Mouse (Mus musculus) limb, embryonic 15.5 days (tissue): ENCODE measurements around the gene Nebl. TPM values are rescaled to one million over a fixed set of nuclear protein-coding genes. Genes with fewer than 3 reads are reported as not detected.

ENCODE experiments used
- ATAC-seq: fragments of 200-750 bp; cut with Nextera tagmentation; 2 replicates; pipeline ENCODE4 v1.8.0; 2017; ENCODE audit warnings: low read depth, moderate TSS enrichment; ENCODE audit not compliant: insufficient number of reproducible peaks, low FRiP score, low TSS enrichment
- H3K27ac ChIP-seq: fragments of 300-500 bp; sonication (generic); 2 replicates; pipeline ENCODE4 v1.5.1; 2015; ENCODE audit warnings: moderate library complexity, mild to moderate bottlenecking, inconsistent platforms
- H3K27me3 ChIP-seq: fragments of 300-500 bp; sonication (generic); 2 replicates; pipeline ENCODE4 v1.6.1; 2015; ENCODE audit warnings: inconsistent platforms
- H3K36me3 ChIP-seq: fragments of 300-500 bp; sonication (generic); 2 replicates; pipeline ENCODE4 v1.6.1; 2015; ENCODE audit warnings: inconsistent platforms
- H3K4me1 ChIP-seq: fragments of 300-500 bp; sonication (generic); 2 replicates; pipeline ENCODE4 v1.6.1; 2015; ENCODE audit warnings: inconsistent platforms
- H3K4me2 ChIP-seq: fragments of 300-500 bp; sonication (generic); 2 replicates; pipeline ENCODE4 v1.6.1; 2015; ENCODE audit warnings: mild to moderate bottlenecking, inconsistent platforms
- H3K4me3 ChIP-seq: fragments of 300-500 bp; sonication (generic); 2 replicates; pipeline ENCODE4 v1.5.1; 2015; ENCODE audit warnings: mild to moderate bottlenecking, inconsistent platforms
- H3K9ac ChIP-seq: fragments of 300-500 bp; sonication (generic); 2 replicates; pipeline ENCODE4 v1.6.1; 2015; ENCODE audit warnings: inconsistent platforms
- H3K9me3 ChIP-seq: fragments of 300-500 bp; sonication (generic); 2 replicates; pipeline ENCODE4 v1.6.1; 2016; ENCODE audit warnings: inconsistent platforms
- WGBS: fragments of 180-500 bp; shearing (Covaris S2); methylation state at CpG from one replicate; pipeline ENCODE4 v1.1.7; 2015; 5-methylcytosine and 5-hydroxymethylcytosine counted together
- polyA plus RNA-seq: library from polyadenylated mRNA; unstranded; fragments of >200 nt; fragmentation: Nextera tagmentation; extraction: Ambion mirVana; gene quantifications from 2 replicates; pipeline ENCODE4 v1.2.1, GENCODE M21; 2015

Gene Nebl
- polyA plus RNA-seq, 1 experiment from 2014 or later = 30.4 TPM

DNA sequence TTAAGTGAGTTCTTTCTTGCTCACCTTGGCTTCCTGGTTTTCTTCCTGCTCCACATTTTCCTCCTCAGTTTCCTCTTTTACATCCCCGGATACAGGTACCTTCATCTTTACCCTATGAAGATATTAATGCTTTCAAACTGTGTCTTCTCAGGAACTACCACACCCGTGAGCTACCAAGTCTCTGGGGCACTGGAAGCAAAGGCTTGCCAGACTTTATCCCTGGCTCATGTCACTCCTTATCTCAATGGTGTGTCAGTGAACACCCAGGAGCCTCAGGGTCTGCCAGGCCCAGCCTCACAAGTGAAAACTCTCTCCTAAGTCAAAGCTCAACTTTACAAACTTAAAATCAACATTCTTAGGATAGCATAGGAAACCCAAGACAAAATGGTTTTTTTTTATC is 270.8 kb downstream of the Nebl start:
- WGBS = 62% methylated on average over 2 of the region's 2 CpGs
- no peak overlapping the region for H3K27ac ChIP-seq
- H3K9ac ChIP-seq = no peak overlapping the region
- H3K27me3 ChIP-seq = no peaks in the 10 kb centered on the region
- no peaks in the 10 kb centered on the region for H3K36me3 ChIP-seq
- no peaks in the 10 kb centered on the region for H3K9me3 ChIP-seq
- H3K4me1 ChIP-seq = no peaks in the 10 kb centered on the region
- ATAC-seq = no peak
- H3K4me2 ChIP-seq = no peak overlapping the region
- H3K4me3 ChIP-seq = no peak overlapping the region

DNA sequence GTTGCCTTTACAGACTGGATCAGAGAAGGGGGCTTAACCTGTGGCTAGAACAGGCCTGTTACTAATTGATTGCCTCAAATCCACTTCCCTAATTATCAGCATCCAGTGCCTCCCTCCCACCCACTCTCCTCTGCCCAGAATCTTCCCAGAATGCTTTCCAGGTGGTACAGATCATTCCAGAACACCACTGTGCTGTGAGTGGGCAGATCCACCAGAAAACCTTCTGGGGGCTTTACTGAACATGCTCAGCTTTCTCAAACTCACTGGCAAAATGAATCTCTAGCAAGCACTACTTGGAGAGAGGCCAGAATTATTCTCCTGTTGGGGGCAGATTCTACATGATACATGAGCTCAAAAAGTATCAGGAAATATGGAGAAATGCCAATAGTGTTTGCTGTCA is 277.6 kb downstream of the Nebl start:
- H3K27me3 ChIP-seq = no peaks in the 10 kb centered on the region
- H3K4me1 ChIP-seq = no peaks in the 10 kb centered on the region
- H3K27ac ChIP-seq = no peak overlapping the region
- H3K4me2 ChIP-seq = no peak overlapping the region
- no peak overlapping the region for H3K9ac ChIP-seq
- H3K36me3 ChIP-seq = no peaks in the 10 kb centered on the region
- H3K4me3 ChIP-seq = no peak overlapping the region
- no peak for ATAC-seq
- H3K9me3 ChIP-seq = no peaks in the 10 kb centered on the region

GRCm38 (mm10) chr2:17448341-17448740 is 282.9 kb downstream of the Nebl start:
- ATAC-seq = no peak
- H3K4me3 ChIP-seq = no peak overlapping the region

DNA sequence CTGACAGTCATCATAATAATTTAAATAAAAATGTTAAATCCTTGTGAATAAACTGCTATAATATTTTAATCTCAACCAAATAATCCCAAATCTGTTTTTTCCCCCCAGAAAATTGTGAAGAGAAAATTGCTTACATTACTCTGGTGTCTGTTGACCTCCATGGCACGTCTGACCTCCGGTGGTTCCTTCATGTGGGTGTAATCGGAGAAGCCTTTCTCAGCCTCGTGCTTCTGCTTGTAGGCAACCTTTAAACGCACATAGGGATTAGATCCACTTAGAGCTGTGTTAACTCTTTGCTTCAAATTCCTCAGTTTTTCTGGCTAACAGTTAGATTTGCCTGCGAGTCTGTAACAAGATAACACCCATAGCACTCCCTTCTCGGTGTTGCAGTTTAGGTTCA is 287.7 kb downstream of the Nebl start:
- H3K4me3 ChIP-seq = no peak overlapping the region
- H3K4me1 ChIP-seq = no peaks in the 10 kb centered on the region
- H3K27me3 ChIP-seq = no peaks in the 10 kb centered on the region
- no peak overlapping the region for H3K4me2 ChIP-seq
- H3K36me3 ChIP-seq = no peaks in the 10 kb centered on the region
- H3K27ac ChIP-seq = no peak overlapping the region
- 25% methylated on average over 7 of the region's 7 CpGs for WGBS
- H3K9ac ChIP-seq = no peak overlapping the region
- ATAC-seq = no peak
- no peaks in the 10 kb centered on the region for H3K9me3 ChIP-seq

More at GRCm38 (mm10) chr2:17448341-17448740, 282.9 kb downstream of the Nebl start:
- Histone ChIP-seq H3K27ac (no peak overlapping the region), H3K9me3 (no peaks in the 10 kb centered on the region), H3K4me1 (no peaks in the 10 kb centered on the region), H3K4me2 (no peak overlapping the region), H3K9ac (no peak overlapping the region), H3K27me3 (no peaks in the 10 kb centered on the region), H3K36me3 (no peaks in the 10 kb centered on the region)

DNA sequence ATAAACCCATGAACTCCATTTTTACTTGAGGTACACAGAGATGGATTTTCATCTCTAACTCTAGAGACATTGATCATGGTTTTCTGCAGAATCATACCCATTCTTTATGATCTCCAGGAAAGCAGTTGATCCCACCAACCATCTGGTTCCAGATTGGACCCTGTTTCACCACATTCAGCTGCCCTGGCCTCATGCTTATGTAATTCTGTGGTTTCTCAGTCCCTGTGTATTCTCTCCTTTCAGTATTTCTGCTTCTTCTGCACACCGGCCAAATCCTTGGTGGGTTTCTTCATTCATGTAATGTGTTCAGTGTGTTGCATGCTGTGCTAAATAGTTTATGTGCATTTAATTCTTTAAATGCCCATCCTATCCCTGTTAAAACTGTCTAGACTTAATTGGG is 292.9 kb downstream of the Nebl start:
- 68% methylated on average over 1 of the region's 1 CpGs for WGBS

GRCm38 (mm10) chr2:17436739-17437440 is 294.4 kb downstream of the Nebl start:
- 87% methylated on average over 10 of the region's 10 CpGs for WGBS

More for the DNA sequence above, 292.9 kb downstream of the Nebl start:
- no peaks in the 10 kb centered on the region for H3K9me3 ChIP-seq
- H3K4me1 ChIP-seq = no peaks in the 10 kb centered on the region
- H3K27ac ChIP-seq = no peak overlapping the region
- H3K9ac ChIP-seq = no peak overlapping the region
- no peak overlapping the region for H3K4me3 ChIP-seq
- H3K4me2 ChIP-seq = no peak overlapping the region
- ATAC-seq = no peak
- no peaks in the 10 kb centered on the region for H3K27me3 ChIP-seq
- no peaks in the 10 kb centered on the region for H3K36me3 ChIP-seq

DNA sequence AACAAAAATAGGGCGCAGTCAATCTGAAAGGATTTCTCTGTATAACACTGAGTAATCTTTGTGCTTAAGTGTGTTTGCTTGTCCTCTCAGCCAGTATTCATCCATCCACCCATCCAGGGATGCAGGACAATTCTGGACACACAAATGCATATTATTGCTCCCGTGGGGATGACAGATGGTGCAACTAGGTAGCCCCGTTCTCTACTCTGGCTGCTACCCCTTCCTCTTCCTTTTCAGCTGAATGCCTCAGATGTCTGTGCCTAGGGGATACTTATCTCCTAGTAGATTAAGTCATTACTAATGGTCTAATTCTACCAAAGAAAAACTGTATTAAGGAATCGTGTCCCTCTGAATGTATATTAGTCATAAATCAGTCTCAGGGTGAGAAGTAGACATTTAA is 296.0 kb downstream of the Nebl start:
- no peak overlapping the region for H3K9ac ChIP-seq
- H3K27me3 ChIP-seq = no peaks in the 10 kb centered on the region
- WGBS = 72% methylated on average over 4 of the region's 4 CpGs
- no peak overlapping the region for H3K4me3 ChIP-seq
- no peaks in the 10 kb centered on the region for H3K36me3 ChIP-seq
- H3K9me3 ChIP-seq = no peaks in the 10 kb centered on the region
- no peak overlapping the region for H3K4me2 ChIP-seq
- no peaks in the 10 kb centered on the region for H3K4me1 ChIP-seq
- ATAC-seq = no peak
- no peak overlapping the region for H3K27ac ChIP-seq

More at GRCm38 (mm10) chr2:17436739-17437440, 294.4 kb downstream of the Nebl start:
- H3K9ac ChIP-seq = no peak overlapping the region
- H3K27me3 ChIP-seq = no peaks in the 10 kb centered on the region
- ATAC-seq = no peak
- no peak overlapping the region for H3K4me3 ChIP-seq
- H3K27ac ChIP-seq = no peak overlapping the region
- H3K4me1 ChIP-seq = no peaks in the 10 kb centered on the region
- no peaks in the 10 kb centered on the region for H3K36me3 ChIP-seq
- H3K4me2 ChIP-seq = no peak overlapping the region
- H3K9me3 ChIP-seq = no peaks in the 10 kb centered on the region

DNA sequence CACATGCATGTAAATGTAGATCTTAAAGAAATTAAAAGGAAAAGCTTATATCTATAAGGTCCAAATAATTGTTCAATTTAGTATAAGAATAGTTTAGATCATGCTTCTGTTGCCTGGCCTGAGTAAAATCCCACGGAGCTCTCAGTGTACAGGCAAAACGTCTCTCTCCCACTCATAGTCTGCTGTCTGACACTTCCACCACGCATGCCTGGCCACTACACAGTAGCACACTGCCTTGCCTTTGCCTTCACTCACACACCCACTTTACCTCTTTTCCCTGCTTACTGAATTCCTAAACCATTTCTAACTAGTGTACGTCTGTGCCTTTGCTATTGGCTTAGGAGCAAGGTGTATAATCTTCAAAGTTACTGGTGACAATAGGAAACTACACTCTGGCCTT is 302.2 kb downstream of the Nebl start:
- H3K9ac ChIP-seq = no peak overlapping the region
- no peak overlapping the region for H3K4me2 ChIP-seq
- no peaks in the 10 kb centered on the region for H3K9me3 ChIP-seq
- H3K27ac ChIP-seq = no peak overlapping the region
- 86% methylated on average over 4 of the region's 4 CpGs for WGBS
- H3K36me3 ChIP-seq = no peaks in the 10 kb centered on the region
- ATAC-seq = no peak
- no peak overlapping the region for H3K4me3 ChIP-seq
- H3K4me1 ChIP-seq = no peaks in the 10 kb centered on the region
- H3K27me3 ChIP-seq = no peaks in the 10 kb centered on the region

- Histone ChIP-seq H3K4me1 (no peaks in the 10 kb centered on the region), H3K9me3 (no peaks in the 10 kb centered on the region), H3K4me2 (no peak overlapping the region), H3K27me3 (no peaks in the 10 kb centered on the region), H3K27ac (no peak overlapping the region), H3K36me3 (no peaks in the 10 kb centered on the region), H3K4me3 (no peak overlapping the region), H3K9ac (no peak overlapping the region)
- ATAC-seq = no peak
- WGBS = 79% methylated on average over 4 of the region's 4 CpGs
These were observed 303.1 kb downstream of the Nebl start for GRCm38 (mm10) chr2:17428156-17428555.

DNA sequence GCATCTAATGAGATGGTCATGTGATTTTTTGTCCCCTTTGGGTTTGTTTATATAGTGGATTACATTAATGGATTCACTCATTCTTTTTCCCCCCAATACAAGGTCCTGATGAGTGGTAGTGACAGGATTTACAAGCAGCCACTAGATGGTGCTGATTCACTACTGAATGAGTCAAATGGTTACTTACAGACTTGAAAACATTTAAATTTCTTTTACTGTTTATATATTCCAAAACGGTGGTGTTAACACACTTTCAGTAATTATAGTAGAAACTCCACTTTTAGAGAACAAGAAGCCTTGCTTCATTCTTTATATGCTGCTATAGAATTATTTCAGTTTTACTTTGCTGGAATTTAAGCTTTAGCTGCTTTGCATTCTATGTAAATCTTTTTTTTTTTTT is 308.3 kb downstream of the Nebl start:
- 0% methylated on average over 1 of the region's 1 CpGs for WGBS
- Histone ChIP-seq H3K36me3 (no peaks in the 10 kb centered on the region), H3K9ac (no peak overlapping the region), H3K4me1 (no peaks in the 10 kb centered on the region), H3K4me3 (no peak overlapping the region), H3K9me3 (no peaks in the 10 kb centered on the region), H3K27ac (no peak overlapping the region), H3K4me2 (no peak overlapping the region), H3K27me3 (no peaks in the 10 kb centered on the region)
- no peak for ATAC-seq

- Histone ChIP-seq H3K27me3 (no peaks in the 10 kb centered on the region), H3K9ac (no peak overlapping the region), H3K27ac (no peak overlapping the region), H3K36me3 (no peaks in the 10 kb centered on the region), H3K4me1 (no peaks in the 10 kb centered on the region), H3K4me2 (no peak overlapping the region), H3K9me3 (no peaks in the 10 kb centered on the region), H3K4me3 (no peak overlapping the region)
- no peak for ATAC-seq
- 19% methylated on average over 4 of the region's 4 CpGs for WGBS
These were observed 315.9 kb downstream of the Nebl start for GRCm38 (mm10) chr2:17415347-17415746.

DNA sequence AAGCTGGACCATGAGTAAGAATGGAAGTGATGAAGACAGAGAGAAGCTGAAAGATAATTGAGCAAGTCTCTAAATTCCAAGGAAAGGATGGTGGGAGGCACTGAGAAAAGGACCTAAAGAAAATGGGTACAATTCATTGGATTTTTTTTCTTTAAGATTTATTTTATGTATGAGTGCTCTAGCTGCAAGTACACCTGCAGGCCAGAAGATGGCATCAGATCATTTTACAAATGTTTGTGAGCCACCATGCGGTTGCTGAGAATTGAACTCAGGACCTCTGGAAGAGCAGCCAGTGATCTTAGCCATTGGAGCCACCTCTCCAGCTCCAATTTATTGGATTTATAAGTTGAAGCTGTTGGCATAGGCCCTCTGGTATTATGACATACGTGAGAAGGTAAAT is 316.9 kb downstream of the Nebl start:
- Histone ChIP-seq H3K4me3 (no peak overlapping the region), H3K9ac (no peak overlapping the region), H3K9me3 (no peaks in the 10 kb centered on the region), H3K4me2 (no peak overlapping the region), H3K4me1 (no peaks in the 10 kb centered on the region), H3K27me3 (no peaks in the 10 kb centered on the region), H3K27ac (no peak overlapping the region), H3K36me3 (no peaks in the 10 kb centered on the region)
- no peak for ATAC-seq
- 87% methylated on average over 2 of the region's 2 CpGs for WGBS
